Mouse (Mus musculus) liver, adult 2 months (tissue): ENCODE results near the gene Padi6.

ENCODE experiments used
- CTCF ChIP-seq: fragments of 200-500 bp; IDR thresholded peaks from 2 replicates; pipeline ENCODE4 v1.5.1; 2011; ENCODE audit warnings: low read depth, low read length, control low read depth
- POLR2A ChIP-seq: fragments of 200-500 bp; IDR thresholded peaks from 2 replicates; pipeline ENCODE4 v1.6.1; 2011; ENCODE audit warnings: low read length, control low read depth; ENCODE audit not compliant: insufficient read depth; ENCODE audit errors: extremely low read depth

DNA sequence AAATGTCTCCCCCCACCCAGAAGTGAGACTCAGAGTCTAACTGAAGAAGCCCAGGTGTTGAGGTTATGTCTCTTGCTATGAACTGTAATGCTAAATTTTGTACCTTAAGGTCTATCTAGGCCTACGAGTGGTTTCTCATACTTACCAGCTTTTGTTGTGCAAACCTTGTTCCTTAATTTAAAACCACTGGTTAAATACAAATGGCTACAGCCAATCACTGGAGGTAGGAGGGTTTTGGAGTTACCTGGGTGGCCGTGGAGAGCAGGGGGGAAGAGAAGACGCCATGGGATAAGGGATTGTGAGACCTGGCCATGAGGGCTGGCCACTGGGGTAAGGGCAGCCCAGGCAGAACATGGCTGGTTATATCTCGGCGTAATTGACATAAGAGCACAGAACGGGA is 45.8 kb upstream of the Padi6 start:
- TF ChIP-seq POLR2A = no peak
- TF ChIP-seq CTCF = no peak
